Mouse (Mus musculus) lung, adult 2 months (tissue): ENCODE results near the gene Serbp1.

Experiments
- CTCF ChIP-seq: fragments of 200-500 bp; IDR thresholded peaks from 2 replicates; pipeline ENCODE4 v1.5.1; 2011; ENCODE audit warnings: mild to moderate bottlenecking, low read length, control low read depth; ENCODE audit not compliant: insufficient read depth
- POLR2A ChIP-seq: fragments of 200-500 bp; IDR thresholded peaks from 2 replicates; pipeline ENCODE4 v1.6.1; 2011; ENCODE audit warnings: low read depth, mild to moderate bottlenecking, control low read depth, low read length, borderline replicate concordance; ENCODE audit errors: extremely low read depth

- TF ChIP-seq CTCF (no peak), POLR2A (no peak)
These were observed 43.7 kb downstream of the Serbp1 start for GRCm38 (mm10) chr6:67281614-67282197.
